Mouse (Mus musculus): ENCODE data around the gene Pcid2. TPM values are rescaled to one million over a fixed set of nuclear protein-coding genes. Genes with fewer than 3 reads are reported as not detected.
A peak's percentile ranks its signal among the peaks of the same experiment; 100 is the strongest.
"Not testable (repeated sequence)": the region's sequence is repeated elsewhere in the genome, so short reads cannot be mapped to it uniquely, and the experiment has no call there.

The Pcid2 gene
- 10.8 and 12.3 TPM in 2 replicates for polyA plus RNA-seq (2012; ENCODE audit: insufficient read depth, insufficient read length, missing spikeins)

GRCm38 (mm10) chr8:13105087-13105881, at the start of gene Pcid2, which contains the start of gene Cul4a:
Pcid2 (minus strand) TSS chr8:13105459.
Cul4a (plus strand) TSS chr8:13105621.
- Histone ChIP-seq H3K27ac (replicated peaks; ENCODE audit: low read depth, low read length) (peak within 1 kb of the TSS; percentile 69), H3K4me3 (ENCODE audit: insufficient read depth, low read depth, low read length) (peak within 1 kb of the TSS; percentile 86), H3K4me1 (ENCODE audit: control insufficient read depth, insufficient read depth, insufficient read length, low read length) (no peaks in the 10 kb centered on the region)

GRCm38 (mm10) chr8:13154099-13154498, 48.8 kb upstream of the Pcid2 start:
- peak overlapping the region; percentile 71 for H3K27ac ChIP-seq (replicated peaks; ENCODE audit: low read depth, low read length)
- peaks cover 13% of the 10 kb centered on the region for H3K4me1 ChIP-seq (ENCODE audit: control insufficient read depth, insufficient read depth, insufficient read length, low read length)
- H3K4me3 ChIP-seq (ENCODE audit: insufficient read depth, low read depth, low read length) = no peak overlapping the region

DNA sequence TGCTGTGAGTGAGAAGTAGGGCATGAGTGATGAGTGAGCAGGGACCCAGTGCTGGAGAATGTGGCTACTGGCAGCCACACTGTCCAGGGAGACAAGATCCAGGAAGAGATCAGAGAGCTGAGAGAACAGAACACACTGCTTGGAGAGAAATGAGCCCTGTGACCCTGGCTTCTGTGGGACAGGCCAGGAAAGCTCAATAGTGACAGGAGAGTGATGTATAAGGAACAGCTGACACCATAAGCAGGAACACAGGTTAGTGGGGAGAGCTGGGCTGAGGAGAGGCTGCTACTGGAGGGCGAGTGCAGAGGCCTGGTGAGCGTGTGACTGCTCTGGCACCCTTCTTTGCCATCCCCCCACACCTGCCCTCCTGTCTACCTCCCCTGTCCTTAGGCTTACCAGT, 45.7 kb upstream of the Pcid2 start:
- no peak overlapping the region for H3K27ac ChIP-seq (replicated peaks; ENCODE audit: low read depth, low read length)
- H3K4me1 ChIP-seq (ENCODE audit: control insufficient read depth, insufficient read depth, insufficient read length, low read length) = peaks cover 6% of the 10 kb centered on the region
- no peak overlapping the region for H3K4me3 ChIP-seq (ENCODE audit: insufficient read depth, low read depth, low read length)

DNA sequence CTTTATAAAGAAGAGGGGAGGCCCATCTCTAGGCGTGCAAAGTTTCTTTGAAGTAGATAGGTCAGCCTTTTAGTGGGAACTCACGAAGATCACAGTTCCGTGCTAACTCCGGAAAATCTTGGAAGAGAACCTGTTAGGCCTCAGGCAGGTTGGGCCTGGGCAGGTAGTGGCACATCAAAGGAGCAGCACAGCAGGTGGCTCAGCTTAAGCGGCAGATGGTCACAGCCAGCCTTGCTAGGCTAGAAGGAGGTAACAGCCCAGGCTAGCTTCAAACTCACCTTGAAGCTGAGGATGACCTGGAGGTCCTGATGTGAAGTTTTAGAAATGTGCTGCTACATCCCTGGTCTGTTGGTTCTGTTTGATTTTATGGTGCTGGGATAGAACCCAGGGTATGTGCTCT, 44.6 kb upstream of the Pcid2 start:
- H3K27ac ChIP-seq (replicated peaks; ENCODE audit: low read depth, low read length) = no peak overlapping the region
- peaks cover 6% of the 10 kb centered on the region for H3K4me1 ChIP-seq (ENCODE audit: control insufficient read depth, insufficient read depth, insufficient read length, low read length)
- H3K4me3 ChIP-seq (ENCODE audit: insufficient read depth, low read depth, low read length) = no peak overlapping the region

- H3K4me3 ChIP-seq (ENCODE audit: insufficient read depth, low read depth, low read length) = no peak overlapping the region
- H3K27ac ChIP-seq (replicated peaks; ENCODE audit: low read depth, low read length) = no peak overlapping the region
- peaks cover 4% of the 10 kb centered on the region for H3K4me1 ChIP-seq (ENCODE audit: control insufficient read depth, insufficient read depth, insufficient read length, low read length)
Observed at GRCm38 (mm10) chr8:13149287-13149686, 44.0 kb upstream of the Pcid2 start.

DNA sequence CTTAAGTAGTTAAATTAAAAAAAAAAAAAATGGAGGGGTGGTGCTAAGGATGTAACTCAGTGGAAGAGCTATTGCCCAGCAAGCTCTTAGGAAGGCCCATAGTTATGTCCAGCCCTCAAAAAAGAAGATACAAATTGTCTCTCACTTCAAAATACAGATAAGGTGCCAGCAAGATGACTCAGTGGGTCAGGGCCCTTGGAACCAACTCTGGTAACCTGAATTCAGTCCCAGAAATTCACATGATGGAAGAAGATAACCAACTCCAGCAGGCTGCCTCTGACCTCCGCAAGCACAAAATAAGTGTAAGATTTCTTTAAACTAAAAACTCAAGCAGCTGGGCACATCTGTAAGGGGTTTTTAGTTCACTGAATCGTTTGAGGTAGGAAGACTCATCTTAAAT, 43.2 kb upstream of the Pcid2 start:
- H3K4me3 ChIP-seq (ENCODE audit: insufficient read depth, low read depth, low read length) = no peak overlapping the region
- H3K4me1 ChIP-seq (ENCODE audit: control insufficient read depth, insufficient read depth, insufficient read length, low read length) = peaks cover 2% of the 10 kb centered on the region
- H3K27ac ChIP-seq (replicated peaks; ENCODE audit: low read depth, low read length) = no peak overlapping the region

DNA sequence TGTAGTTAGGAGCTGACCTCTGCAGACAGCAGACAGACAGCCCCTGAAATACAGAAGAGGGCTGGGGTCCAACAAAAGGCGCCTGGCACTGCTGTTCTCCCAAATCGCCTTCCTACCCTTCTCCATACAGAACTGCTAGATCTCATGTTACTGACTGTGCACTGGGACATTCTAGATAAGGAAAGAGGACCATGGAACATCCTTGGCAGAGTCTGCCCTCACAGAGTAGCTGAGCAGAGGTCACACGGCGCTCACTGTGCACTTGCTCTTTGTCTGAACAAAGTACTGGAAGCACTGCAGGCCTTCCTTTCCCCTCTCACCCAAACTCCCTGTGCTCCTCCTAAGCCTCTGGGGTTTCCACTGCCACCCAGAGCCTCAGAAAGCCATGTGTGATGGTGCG, 36.4 kb upstream of the Pcid2 start:
- H3K27ac ChIP-seq (replicated peaks; ENCODE audit: low read depth, low read length) = no peak overlapping the region
- H3K4me1 ChIP-seq (ENCODE audit: control insufficient read depth, insufficient read depth, insufficient read length, low read length) = no peaks in the 10 kb centered on the region
- no peak overlapping the region for H3K4me3 ChIP-seq (ENCODE audit: insufficient read depth, low read depth, low read length)

DNA sequence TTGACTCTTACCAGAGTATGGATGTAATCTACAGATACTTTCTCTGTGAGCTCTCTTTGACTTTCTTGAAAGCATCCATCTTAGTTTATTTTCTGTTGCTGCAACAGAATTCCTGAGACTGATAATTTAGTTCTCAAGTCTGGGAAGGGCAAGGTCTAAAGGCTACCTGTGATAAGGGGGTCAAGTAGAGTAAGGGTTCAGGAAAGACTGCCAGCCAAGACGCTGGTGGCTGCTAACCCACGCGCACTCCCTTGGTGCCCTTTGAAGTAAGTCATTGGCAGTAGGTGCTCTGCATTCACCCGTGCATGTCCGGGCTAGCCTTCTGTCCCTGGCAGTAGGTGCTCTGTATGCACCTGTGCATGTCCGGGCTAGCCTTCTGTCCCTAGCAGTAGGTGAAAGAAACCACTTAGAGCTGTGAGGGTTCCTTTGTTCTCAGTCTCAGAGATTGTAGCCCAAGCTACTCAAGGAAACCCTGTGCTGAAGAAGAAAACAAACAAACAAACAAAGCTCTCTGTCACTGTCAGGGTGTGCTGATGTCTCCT, 34.5 kb upstream of the Pcid2 start:
- H3K4me1 ChIP-seq (ENCODE audit: control insufficient read depth, insufficient read depth, insufficient read length, low read length) = no peaks in the 10 kb centered on the region
- no peak overlapping the region for H3K4me3 ChIP-seq (ENCODE audit: insufficient read depth, low read depth, low read length)
- no peak overlapping the region for H3K27ac ChIP-seq (replicated peaks; ENCODE audit: low read depth, low read length)

DNA sequence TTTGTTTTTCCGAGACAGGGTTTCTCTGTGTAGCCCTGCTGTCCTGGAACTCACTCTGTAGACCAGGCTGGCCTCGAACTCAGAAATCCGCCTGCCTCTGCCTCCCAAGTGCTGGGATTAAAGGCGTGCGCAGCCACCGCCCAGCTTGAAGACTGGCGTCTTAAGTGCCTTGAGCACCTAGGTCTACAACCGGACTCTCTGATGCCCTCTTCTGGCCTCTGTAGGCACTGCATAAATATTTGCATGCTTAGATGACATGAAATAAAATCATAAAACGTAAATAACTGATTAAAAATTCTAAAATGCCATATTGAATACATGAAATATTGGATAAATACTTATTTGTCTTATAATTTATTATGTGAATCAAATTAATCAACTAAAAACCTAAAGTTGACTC, 27.0 kb upstream of the Pcid2 start:
- H3K27ac ChIP-seq (replicated peaks; ENCODE audit: low read depth, low read length); H3K4me1 ChIP-seq (ENCODE audit: control insufficient read depth, insufficient read depth, insufficient read length, low read length); H3K4me3 ChIP-seq (ENCODE audit: insufficient read depth, low read depth, low read length): not testable (repeated sequence)

DNA sequence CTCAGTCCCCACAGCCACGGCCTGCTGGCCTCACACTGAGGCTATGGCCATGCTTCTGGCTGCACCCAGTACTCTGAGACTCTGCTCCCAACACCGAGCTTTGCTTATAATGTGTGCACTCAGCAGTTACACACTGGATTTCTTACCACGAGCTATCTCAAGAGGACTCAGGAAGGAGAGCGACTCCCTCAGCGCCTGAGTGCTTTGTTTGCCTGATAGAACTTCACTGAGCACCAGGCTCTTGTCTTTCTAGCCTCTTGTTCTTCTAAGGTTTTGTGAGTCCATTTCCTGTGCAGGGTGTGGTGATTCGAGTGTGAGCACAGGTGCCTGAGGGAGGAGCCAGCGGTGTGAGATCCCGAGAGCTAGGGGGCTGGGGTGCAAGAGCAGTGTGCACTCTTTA, 19.6 kb upstream of the Pcid2 start:
- H3K4me3 ChIP-seq (ENCODE audit: insufficient read depth, low read depth, low read length) = no peak overlapping the region
- H3K27ac ChIP-seq (replicated peaks; ENCODE audit: low read depth, low read length) = no peak overlapping the region
- peaks cover under 1% of the 10 kb centered on the region; the same call in 1 of the 2 replicates for H3K4me1 ChIP-seq (ENCODE audit: control insufficient read depth, insufficient read depth, insufficient read length, low read length)

DNA sequence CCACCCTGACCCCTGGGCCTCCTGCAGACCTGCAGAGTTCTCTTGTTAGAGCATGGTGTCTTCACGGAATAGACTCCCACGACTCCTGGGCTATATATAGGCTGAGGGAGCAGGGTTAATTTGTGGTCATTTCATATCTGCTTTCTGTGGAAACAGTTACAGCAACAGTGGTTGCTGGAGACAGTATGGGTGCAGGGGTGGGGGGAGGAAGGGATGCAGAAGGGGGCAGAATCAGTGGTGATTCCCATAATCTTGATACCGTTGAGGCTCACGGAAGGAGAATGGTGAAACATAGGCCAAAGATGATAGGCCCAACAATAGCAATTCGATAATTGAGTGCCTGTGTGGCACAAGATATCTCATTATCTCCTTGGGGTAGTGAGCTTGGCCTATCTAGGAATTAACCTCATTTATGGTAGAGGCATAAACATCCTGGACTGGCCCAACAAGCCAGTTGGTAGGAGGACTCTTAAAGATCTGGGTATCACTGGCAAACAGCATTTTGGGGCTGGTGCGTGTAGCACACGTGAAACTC, 17.7 kb upstream of the Pcid2 start:
- H3K4me3 ChIP-seq (ENCODE audit: insufficient read depth, low read depth, low read length) = no peak overlapping the region
- H3K27ac ChIP-seq (replicated peaks; ENCODE audit: low read depth, low read length) = no peak overlapping the region
- H3K4me1 ChIP-seq (ENCODE audit: control insufficient read depth, insufficient read depth, insufficient read length, low read length) = peaks cover 5% of the 10 kb centered on the region

GRCm38 (mm10) chr8:13120882-13121665, 15.8 kb upstream of the Pcid2 start:
- Histone ChIP-seq H3K27ac (replicated peaks; ENCODE audit: low read depth, low read length) (no peak overlapping the region), H3K4me1 (ENCODE audit: control insufficient read depth, insufficient read depth, insufficient read length, low read length) (peaks cover 5% of the 10 kb centered on the region)

DNA sequence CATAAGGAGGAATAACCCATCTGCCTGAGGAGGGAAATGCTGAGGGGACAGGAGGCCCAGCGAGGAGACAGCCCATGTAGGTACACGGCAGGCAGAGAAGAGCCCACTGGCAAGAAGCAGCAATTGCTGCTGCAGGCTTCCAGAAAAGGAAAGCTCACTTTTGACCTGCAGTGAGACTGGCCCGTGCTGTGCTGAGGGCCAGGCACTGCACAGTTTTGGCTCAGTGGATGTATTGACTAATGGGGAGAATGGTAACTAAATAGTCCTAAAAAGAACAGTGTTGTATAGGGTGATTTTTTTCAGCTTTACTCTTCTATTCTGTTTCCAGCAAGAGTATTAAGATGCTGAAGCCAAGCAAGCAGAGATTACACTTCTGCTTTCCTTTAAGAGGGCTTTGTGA, 13.3 kb upstream of the Pcid2 start:
- H3K4me3 ChIP-seq (ENCODE audit: insufficient read depth, low read depth, low read length) = no peak overlapping the region
- no peak overlapping the region for H3K27ac ChIP-seq (replicated peaks; ENCODE audit: low read depth, low read length)
- H3K4me1 ChIP-seq (ENCODE audit: control insufficient read depth, insufficient read depth, insufficient read length, low read length) = peaks cover 5% of the 10 kb centered on the region

More at GRCm38 (mm10) chr8:13120882-13121665, 15.8 kb upstream of the Pcid2 start:
- no peak overlapping the region for H3K4me3 ChIP-seq (ENCODE audit: insufficient read depth, low read depth, low read length)

DNA sequence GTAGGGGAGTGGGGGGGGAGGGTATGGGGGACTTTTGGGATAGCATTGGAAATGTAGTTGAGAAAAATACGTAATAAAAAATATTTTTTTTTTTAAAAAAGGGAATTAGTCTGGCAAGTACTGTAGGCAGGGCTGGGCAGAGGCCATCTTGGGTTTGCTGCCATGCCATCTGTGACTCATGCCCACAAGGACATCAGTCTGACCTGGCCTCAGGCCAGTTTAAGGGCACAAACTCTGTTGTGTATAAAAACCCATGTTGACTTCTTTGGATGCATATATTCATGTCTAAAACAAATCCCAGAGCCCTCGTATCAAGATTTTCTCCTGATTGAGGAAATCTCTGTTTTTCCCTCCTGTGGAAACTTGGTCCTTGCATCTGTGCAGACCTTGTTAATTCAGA, 11.8 kb upstream of the Pcid2 start:
- H3K4me1 ChIP-seq (ENCODE audit: control insufficient read depth, insufficient read depth, insufficient read length, low read length) = peaks cover 5% of the 10 kb centered on the region

GRCm38 (mm10) chr8:13113232-13113631, 8.0 kb upstream of the Pcid2 start:
- Histone ChIP-seq H3K4me1 (ENCODE audit: control insufficient read depth, insufficient read depth, insufficient read length, low read length) (no peaks in the 10 kb centered on the region; the same call in 1 of the 2 replicates), H3K4me3 (ENCODE audit: insufficient read depth, low read depth, low read length) (no peak overlapping the region), H3K27ac (replicated peaks; ENCODE audit: low read depth, low read length) (no peak overlapping the region)

More for the DNA sequence above, 11.8 kb upstream of the Pcid2 start:
- no peak overlapping the region for H3K4me3 ChIP-seq (ENCODE audit: insufficient read depth, low read depth, low read length)
- no peak overlapping the region for H3K27ac ChIP-seq (replicated peaks; ENCODE audit: low read depth, low read length)
